Mouse (Mus musculus) limb, embryonic 14.5 days (tissue): Measurements from ENCODE around the gene Snrnp35. TPM values are rescaled to one million over a fixed set of nuclear protein-coding genes. Genes with fewer than 3 reads are reported as not detected.

Source experiments
- ATAC-seq: fragments of 200-750 bp; cut with Nextera tagmentation; 2 replicates; pipeline ENCODE4 v1.8.0; 2017; ENCODE audit warnings: low read depth, moderate number of reproducible peaks, moderate TSS enrichment; ENCODE audit not compliant: low FRiP score
- DNase-seq: peaks from one replicate; pipeline ENCODE4 v3.0.0-alpha.2; 2015; ENCODE audit warnings: low spot score
- H3K27ac ChIP-seq: fragments of 300-500 bp; sonication (generic); replicated peaks from 2 replicates; pipeline ENCODE4 v1.5.1; 2014; ENCODE audit warnings: low read depth, mild to moderate bottlenecking, low read length, moderate library complexity, mixed read lengths
- H3K27me3 ChIP-seq: fragments of 300-500 bp; sonication (generic); 2 replicates; pipeline ENCODE4 v1.6.1; 2014; ENCODE audit warnings: low read length, mixed read lengths; ENCODE audit not compliant: control insufficient read depth, insufficient read depth
- H3K36me3 ChIP-seq: fragments of 300-500 bp; sonication (generic); 2 replicates; pipeline ENCODE4 v1.6.1; 2014; ENCODE audit warnings: mild to moderate bottlenecking, low read length, moderate library complexity, mixed read lengths; ENCODE audit not compliant: control insufficient read depth, insufficient read depth
- H3K4me1 ChIP-seq: fragments of 300-500 bp; sonication (generic); 2 replicates; pipeline ENCODE4 v1.6.1; 2014; ENCODE audit warnings: antibody characterized with exemption, low read length, mixed read lengths; ENCODE audit not compliant: control insufficient read depth, insufficient read depth
- H3K4me2 ChIP-seq: fragments of 300-500 bp; sonication (generic); replicated peaks from 2 replicates; pipeline ENCODE4 v1.6.1; 2014; ENCODE audit warnings: low read depth, mild to moderate bottlenecking, low read length, moderate library complexity; ENCODE audit not compliant: severe bottlenecking
- H3K4me3 ChIP-seq: fragments of 300-500 bp; sonication (generic); replicated peaks from 2 replicates; pipeline ENCODE4 v1.5.1; 2014; ENCODE audit warnings: low read length
- H3K9ac ChIP-seq: fragments of 300-500 bp; sonication (generic); 2 replicates; pipeline ENCODE4 v1.6.1; 2014; ENCODE audit warnings: mild to moderate bottlenecking, low read depth, low read length, moderate library complexity; ENCODE audit not compliant: severe bottlenecking
- H3K9me3 ChIP-seq: fragments of 300-500 bp; sonication (generic); 2 replicates; pipeline ENCODE4 v1.6.1; 2016; ENCODE audit warnings: low read length; ENCODE audit not compliant: control insufficient read depth
- POLR2A ChIP-seq: fragments of 200-500 bp; IDR thresholded peaks from 2 replicates; pipeline ENCODE4 v1.8.0; 2012; ENCODE audit warnings: inconsistent platforms, mild to moderate bottlenecking, moderate library complexity, borderline replicate concordance; ENCODE audit not compliant: insufficient read depth, insufficient read length; ENCODE audit errors: extremely low read depth
- WGBS: fragments of 180-500 bp; shearing (Covaris S2); extraction: QIAGEN DNeasy Blood & Tissue Kit; methylation state at CpG from one replicate; pipeline ENCODE4 v1.1.7; 2014; 5-methylcytosine and 5-hydroxymethylcytosine counted together
- polyA plus RNA-seq, 2 experiments: library from polyadenylated mRNA; depleted of rRNA in 1 of 2; stranded (reverse) in 1 of 2; unstranded in 1 of 2; fragments of >200 nt; fragmentation: Nextera tagmentation in 1 of 2; extraction: Ambion mirVana in 1 of 2; gene quantifications; 2 replicates each; pipeline versions ENCODE4 v1.2.1 to v1.2.3; 2012 to 2014

Snrnp35 gene
- polyA plus RNA-seq, 2 experiments: 10.7 to 17.1 TPM

DNA sequence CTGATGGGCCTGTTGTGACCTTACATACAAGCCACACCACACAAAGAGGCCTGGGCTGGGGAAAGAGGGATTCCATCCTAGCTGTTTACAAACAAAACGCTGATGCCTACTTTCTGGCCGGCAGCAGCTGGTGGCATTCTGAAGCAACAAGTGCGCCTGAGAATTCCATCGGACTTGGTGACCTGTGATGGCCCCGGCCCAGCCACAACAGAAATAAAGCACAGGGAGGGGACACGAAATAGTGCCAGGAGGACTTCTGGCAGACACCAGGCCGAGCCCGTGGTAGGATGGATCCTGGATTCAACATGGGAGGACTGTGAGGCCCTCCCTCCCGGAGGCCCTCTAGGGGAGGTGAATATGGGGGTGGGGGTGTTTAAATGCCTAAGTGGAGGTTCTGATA, 45.9 kb downstream of the Snrnp35 start:
- Histone ChIP-seq H3K4me3 (peak overlapping the region; percentile 59), H3K27ac (peak overlapping the region; percentile 26; the same call in 1 of the 2 replicates), H3K9me3 (no peaks in the 10 kb centered on the region), H3K36me3 (peaks cover 11% of the 10 kb centered on the region), H3K4me1 (peaks cover 30% of the 10 kb centered on the region), H3K9ac (peak overlapping the region; percentile 47), H3K27me3 (no peaks in the 10 kb centered on the region), H3K4me2 (peak overlapping the region; percentile 69)
- ATAC-seq: no peak
- no peak for TF ChIP-seq POLR2A
- 29% methylated on average over 9 of the region's 9 CpGs for WGBS
- no peak for DNase-seq

DNA sequence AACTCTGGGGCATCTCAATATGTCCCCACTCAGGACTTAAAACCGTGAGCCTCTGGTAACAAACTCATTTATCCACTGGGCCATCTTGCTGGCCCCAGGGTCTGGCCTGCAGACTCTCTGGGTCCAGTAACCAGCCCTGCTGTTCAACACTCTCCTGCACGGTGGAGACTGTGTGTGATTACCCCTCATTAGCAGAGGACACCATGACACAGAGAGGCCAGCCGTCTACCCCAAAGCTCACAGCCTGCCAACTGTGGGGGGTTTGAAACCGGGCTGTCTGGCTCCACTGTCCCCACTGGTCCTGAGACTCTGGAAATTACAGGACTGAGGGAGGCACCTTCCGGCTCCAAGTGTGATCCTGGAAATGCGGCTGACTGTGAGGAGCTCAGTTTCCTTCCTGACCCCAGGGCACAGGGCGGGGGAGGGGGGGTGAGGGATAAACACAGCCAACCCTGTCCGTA, 46.3 kb downstream of the Snrnp35 start:
- peak overlapping the region; percentile 59 for H3K4me3 ChIP-seq
- no peak for ATAC-seq
- H3K4me2 ChIP-seq: peak overlapping the region; percentile 69
- peak overlapping the region; percentile 47 for H3K9ac ChIP-seq
- no peak for TF ChIP-seq POLR2A
- H3K27me3 ChIP-seq: no peaks in the 10 kb centered on the region
- WGBS: 9% methylated on average over 8 of the region's 8 CpGs
- peaks cover 10% of the 10 kb centered on the region for H3K36me3 ChIP-seq
- 0 out of 2 replicates have a peak overlapping the region, but pooled peaks have one; percentile 20 for H3K27ac ChIP-seq
- no peak for DNase-seq
- peaks cover 30% of the 10 kb centered on the region for H3K4me1 ChIP-seq
- H3K9me3 ChIP-seq: no peaks in the 10 kb centered on the region

DNA sequence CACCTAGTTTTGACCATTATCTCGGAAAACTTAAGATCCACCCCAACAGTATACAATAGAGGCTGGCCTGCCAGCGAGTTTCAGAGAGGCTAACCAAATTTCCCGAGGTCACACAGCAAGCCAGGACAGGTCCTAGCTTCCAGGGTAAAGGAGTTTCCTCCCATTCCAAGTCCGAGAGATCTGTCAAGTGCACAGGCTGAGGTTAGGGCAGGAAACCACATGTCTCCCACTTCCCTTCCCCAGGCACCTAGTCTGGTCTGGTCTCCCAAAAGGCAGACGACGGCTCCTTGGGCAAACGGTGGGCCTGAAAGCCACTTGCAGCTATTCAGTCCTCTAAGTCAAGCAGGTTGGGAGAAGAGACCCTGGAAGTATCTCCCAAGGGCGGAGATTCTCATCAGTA, 46.8 kb downstream of the Snrnp35 start:
- Histone ChIP-seq H3K9me3 (no peaks in the 10 kb centered on the region), H3K36me3 (peaks cover 5% of the 10 kb centered on the region), H3K27me3 (no peaks in the 10 kb centered on the region), H3K9ac (peak overlapping the region; percentile 76), H3K27ac (no peak overlapping the region), H3K4me3 (peak overlapping the region; percentile 59), H3K4me2 (peak overlapping the region; percentile 69), H3K4me1 (peaks cover 30% of the 10 kb centered on the region)
- no peak for TF ChIP-seq POLR2A
- WGBS: 48% methylated on average over 8 of the region's 8 CpGs
- DNase-seq: no peak
- ATAC-seq: no peak

DNA sequence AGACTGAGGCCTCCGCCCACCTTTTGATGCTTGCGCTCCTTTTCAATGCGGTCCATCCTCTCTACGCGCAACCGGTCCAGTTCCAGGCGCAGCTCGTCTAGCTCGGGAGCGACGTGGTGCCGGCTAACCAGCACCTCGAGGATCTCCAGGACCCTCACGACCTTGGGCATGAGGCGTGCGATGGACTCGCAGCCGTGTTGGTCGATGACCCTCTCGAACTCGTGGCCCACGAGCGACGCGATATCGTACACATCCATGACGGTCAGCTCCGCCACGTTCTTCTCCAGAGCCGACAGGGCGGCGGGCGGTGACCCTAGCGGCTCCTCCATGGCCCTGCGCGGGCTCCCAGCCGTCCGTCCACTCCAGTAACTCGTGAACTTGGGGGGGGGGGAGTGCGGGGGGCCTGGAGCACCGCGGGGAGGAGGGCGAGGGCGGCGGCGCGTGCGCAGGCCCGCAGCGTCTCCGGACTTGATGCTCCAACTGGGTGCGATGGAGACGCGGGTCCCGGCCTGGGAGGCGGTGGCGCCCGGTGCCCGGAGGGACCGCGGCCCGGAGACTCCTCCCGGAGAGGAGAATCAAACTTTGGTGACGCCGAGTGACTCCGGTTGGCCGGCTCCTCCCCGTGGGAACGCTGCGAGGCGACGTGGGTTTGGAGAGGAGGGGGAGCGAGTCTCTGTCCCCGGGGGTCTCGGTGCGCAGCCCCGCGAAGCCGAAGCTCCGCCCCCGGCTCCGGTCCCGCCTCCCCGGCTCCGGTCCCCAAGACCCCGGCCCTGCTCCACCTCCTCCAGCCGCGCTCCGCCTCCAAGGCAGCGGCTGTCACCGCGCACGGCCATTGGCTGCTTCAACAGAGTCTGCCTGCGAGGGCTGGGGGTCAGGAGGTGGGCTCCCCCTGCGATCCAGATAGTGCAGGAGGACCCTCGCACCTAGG, 48.0 kb downstream of the Snrnp35 start, which contains the start of gene Rilpl1:
Rilpl1 (minus strand) TSS at position 737 of the 928 bp plus-strand sequence.
- peak; percentile 33; the same call in 1 of the 2 replicates for TF ChIP-seq POLR2A
- Histone ChIP-seq H3K27me3 (no peaks in the 10 kb centered on the region), H3K36me3 (peaks cover 3% of the 10 kb centered on the region; the same call in 1 of the 2 replicates), H3K4me3 (peak within 1 kb of the TSS; percentile 59), H3K9me3 (no peaks in the 10 kb centered on the region), H3K27ac (peak within 1 kb of the TSS; percentile 80), H3K4me1 (peaks cover 30% of the 10 kb centered on the region), H3K4me2 (peak within 1 kb of the TSS; percentile 69), H3K9ac (peak within 1 kb of the TSS; percentile 76)
- DNase-seq (peak; percentile 87), ATAC-seq (peak; percentile 96)
- WGBS: 2% methylated on average over 68 of the region's 96 CpGs

DNA sequence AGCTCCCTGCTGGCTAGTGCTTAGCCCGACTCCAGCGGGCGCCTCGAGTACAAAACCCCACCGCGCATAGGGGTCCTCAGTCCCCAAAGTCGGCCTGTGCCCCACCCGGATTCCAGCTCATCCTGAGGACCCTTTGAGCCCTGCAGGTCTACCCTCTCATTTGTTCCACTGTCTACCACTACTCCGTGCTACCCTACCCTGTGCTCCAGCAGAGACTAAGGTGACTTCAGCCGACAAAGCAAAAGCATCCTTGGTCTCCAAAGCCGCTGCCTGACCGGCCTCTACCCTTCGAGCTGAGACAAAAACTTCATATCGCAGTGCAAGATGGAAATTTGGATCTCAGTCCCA, 48.6 kb downstream of the Snrnp35 start:
- Histone ChIP-seq H3K27me3 (no peaks in the 10 kb centered on the region), H3K27ac (peak overlapping the region; percentile 80), H3K4me1 (peaks cover 30% of the 10 kb centered on the region), H3K9me3 (no peaks in the 10 kb centered on the region), H3K4me2 (peak overlapping the region; percentile 69), H3K9ac (peak overlapping the region; percentile 76), H3K36me3 (peaks cover 1% of the 10 kb centered on the region; the same call in 1 of the 2 replicates), H3K4me3 (peak overlapping the region; percentile 59)
- peak; percentile 14 for ATAC-seq
- WGBS: 13% methylated on average over 13 of the region's 14 CpGs
- no peak; the same call in 1 of the 2 replicates for TF ChIP-seq POLR2A
- no peak for DNase-seq
